Mouse (Mus musculus) cerebellum, adult 9-10 months (tissue): Measurements from ENCODE around the gene Muc4.
A peak's percentile ranks its signal among the peaks of the same experiment; 100 is the strongest.

ENCODE experiments used
- DNase-seq: peaks from one replicate; pipeline ENCODE4 v3.0.0; 2022

Gene Muc4

DNA sequence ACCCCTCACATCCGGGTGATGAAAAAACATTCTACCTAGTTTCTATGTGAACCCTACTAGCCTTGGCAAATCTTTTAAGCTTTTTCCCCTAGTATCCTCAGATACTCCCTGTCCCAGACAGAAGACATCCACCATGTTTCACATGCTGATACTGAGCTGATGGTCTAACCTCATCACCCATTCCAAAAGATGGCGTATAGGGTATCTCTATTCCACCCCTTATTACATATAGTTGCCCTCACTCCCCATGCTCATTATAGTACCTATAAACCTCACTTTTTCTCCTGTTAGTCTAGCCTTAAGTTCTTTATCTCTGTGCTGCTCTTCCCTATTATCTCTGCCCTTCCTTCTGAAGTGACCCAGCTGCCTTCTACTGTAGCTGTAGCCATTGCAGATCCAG, at the start of gene Muc4:
TSS of gene Muc4 (plus strand) at position 301 of the 400 bp plus-strand sequence.
- no peak for DNase-seq

DNA sequence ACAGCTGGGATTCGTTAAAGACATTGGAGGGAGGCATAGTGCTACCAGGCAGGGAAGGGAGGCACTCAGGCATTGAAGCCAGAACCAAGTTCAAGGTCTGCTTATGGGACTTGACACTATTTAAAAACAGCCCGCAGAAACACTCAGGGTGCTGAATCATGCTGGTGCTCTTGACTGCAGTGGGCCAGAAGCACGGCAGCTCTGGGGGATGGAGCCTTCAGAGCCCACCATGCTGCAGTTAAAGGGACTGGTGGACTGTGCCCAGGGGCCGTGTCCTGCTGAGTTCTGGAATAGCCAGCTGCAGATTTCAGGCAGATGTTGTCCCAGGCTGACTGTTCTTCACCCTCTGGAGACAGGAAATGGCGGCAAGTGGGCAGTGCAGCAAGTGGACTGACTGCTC, 49.7 kb upstream of the Muc4 start:
- no peak for DNase-seq

DNA sequence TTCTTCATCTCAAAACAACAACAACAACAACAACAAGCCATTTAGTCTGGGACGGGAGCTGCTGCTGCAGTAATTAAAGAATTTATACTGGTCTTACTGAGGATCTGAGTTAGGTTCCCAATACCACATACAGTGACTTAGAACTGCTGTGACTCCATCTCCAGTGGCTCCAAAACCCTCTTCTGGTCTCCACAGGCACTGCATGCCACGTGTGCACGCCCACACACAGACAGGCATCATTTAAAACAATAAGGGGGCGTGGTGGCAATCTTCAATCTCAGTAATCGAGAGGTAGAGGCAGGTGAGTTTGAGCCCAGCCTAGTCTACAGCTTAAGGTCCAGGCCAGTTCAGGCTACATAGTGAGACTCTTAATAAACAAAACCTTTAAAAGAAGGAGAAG, 48.5 kb upstream of the Muc4 start:
- no peak for DNase-seq

DNA sequence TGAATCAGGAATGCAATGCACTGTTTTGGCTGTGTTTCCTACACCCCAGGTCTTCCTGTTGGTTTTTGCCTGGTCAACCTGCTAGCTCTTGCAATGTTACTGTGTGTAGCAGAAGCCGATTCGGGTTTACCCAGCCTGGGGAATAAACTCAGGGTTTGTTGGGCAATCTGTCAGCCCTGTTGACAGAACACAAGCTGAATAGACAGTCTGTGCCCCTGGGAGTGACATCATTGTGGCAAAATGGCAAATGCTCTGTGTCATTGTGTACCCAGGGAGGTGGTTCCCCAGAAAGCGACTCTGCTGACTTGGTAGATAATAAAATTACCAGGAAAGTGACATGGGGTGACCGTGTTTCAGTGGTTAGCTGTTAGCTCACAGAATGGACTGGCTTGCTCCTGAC, 46.9 kb upstream of the Muc4 start:
- no peak for DNase-seq

DNA sequence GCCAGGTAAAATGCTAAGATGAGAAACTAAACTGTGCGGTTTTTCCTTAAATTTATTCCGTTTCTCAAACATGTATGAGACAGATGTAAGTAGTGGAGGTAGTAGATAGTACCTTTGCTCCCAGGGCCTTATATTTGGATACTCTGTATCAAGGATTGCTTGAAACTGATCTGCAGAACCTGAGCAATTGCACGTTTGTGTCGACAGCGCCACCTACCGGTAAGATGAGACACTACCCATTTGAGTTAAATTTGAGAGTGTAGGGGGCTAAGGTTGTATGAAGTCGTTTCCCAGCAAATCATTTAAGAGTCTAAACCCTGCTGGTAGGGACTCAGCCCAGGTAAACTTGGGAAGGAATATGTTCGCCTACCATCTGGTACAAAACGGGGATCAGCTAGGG, 46.2 kb upstream of the Muc4 start:
- peak; percentile 77 for DNase-seq

DNA sequence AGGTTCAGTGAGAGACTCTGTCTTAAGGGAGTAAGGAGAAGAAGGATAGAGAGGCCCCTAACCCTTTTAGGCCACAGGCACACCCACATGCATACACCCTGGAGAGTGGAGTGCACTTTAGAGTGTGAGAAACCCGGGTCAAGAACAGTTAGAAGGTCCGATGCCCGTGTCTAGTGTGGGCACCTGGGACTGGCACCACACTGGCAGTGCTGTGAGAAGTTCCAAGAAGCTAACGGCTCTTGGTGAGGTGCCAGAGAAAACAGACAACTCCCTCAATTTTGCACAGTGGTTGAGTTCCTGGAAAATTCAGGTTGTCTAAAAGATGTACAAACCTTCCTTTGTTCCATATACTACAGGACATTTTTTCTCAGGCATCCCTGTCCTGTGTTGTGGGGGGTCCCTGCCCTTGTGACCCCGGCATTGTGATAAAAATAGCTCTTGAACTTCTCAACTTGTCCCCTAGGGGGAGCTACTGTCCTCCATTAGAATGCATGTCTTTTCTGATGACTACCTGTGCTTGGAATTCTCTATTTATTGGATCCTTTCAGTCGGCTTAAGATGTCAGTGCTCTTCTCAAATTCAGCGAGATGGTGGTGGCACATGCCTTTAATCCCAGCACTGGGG, 38.7 kb upstream of the Muc4 start:
- DNase-seq, result no peak

DNA sequence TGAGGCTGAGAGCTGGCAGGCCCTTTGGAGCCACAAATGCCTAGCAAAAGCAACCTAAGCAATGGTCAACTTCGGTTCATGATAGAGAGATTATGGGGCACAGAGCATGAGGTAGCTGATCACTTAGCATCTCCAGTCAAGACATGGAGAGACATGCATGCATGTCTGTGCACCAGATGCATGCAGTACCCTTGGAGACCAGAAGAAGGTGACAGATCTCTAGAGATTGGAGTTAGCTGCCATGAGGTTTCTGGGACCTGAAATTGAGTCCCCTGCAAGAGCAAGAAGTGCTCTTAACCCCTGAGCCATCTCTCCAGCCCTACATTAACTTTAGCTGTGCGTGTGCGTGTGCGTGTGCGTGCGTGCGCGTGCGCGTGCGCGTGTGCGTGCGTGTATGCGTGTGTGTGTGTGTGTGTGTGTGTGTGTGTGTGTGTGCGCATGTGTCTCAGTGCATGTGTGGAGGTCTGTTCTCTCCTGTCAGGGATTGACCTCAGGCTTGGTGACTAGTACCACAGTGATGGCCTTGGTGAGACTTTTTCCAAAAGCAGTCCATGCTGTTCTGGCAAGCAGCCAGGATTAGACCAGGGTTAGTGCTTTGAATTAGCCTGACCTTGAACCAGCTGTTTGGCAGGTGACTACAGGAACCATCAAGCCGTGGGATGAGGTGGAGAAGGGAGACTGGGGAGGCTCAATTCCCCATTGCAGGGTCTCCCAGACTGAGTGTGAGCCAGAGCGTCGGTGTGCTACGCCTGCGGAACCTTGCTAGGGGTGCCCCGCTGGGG, 37.8 kb upstream of the Muc4 start:
- DNase-seq, result no peak

DNA sequence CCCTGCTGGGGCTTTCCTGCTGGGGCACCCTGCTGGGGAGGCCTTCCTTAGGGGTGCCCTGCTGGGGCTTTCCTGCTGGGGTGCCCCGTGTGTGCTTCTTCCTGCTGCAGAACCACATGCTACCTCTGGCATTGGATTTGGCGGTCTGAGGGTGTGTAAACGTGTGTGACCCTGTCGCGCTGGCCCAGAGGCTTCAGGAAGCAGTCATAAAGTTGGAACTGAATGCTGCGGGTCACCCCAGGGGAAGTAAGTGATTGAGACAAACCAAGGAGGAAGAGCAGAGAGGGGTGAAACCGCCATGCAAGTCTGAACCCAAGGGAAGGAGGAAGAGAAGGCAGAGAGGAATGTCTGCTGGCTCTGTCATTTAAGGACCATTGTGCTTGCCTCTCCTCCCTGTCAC, 37.1 kb upstream of the Muc4 start:
- no peak for DNase-seq

DNA sequence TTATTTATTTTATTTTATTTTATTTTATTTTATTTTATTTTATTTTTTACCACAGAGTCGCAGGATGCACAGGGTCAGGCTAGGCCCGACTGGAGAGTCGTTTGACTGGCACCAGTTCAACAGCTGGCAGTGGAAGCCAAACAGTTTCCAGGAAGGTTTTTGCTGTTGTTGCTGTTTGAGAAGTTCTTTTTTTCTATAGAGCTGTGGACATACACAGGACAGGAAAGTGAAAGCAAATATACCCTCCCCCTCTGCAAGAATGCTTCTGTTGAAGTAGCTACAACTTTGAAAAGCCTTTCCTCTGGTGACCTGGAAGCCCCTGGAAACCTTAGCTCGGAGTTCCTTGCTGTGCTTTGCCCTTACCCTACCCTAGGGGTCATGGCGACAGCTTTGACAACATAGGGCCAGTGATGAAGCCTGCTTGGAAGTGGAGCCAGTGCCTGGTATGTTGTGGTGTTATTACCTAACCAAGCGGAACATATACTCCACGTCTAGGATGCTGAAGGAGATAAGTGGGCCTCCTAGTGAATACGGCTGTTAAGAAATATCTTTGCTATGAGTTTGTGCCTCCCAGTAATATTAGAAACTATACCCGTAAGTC, 32.3 kb upstream of the Muc4 start:
- DNase-seq, result no peak

DNA sequence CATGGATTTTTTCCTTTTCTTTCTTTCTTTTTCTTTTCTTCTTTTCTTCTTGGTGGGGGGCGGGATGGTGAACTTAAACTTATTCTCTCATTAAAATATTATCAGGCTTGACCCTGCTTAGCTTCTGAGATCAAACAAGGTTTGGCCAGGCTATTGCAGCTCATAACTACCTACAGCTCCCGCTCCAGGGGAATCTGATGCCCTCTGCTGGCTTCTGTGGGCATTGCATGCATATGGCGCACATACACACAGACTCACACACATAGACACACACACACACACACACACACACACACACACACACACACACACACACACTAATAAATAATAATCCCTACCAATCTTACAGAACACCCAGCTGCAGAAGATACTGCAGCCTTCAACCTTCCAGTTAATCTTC, 30.1 kb upstream of the Muc4 start:
- no peak for DNase-seq

DNA sequence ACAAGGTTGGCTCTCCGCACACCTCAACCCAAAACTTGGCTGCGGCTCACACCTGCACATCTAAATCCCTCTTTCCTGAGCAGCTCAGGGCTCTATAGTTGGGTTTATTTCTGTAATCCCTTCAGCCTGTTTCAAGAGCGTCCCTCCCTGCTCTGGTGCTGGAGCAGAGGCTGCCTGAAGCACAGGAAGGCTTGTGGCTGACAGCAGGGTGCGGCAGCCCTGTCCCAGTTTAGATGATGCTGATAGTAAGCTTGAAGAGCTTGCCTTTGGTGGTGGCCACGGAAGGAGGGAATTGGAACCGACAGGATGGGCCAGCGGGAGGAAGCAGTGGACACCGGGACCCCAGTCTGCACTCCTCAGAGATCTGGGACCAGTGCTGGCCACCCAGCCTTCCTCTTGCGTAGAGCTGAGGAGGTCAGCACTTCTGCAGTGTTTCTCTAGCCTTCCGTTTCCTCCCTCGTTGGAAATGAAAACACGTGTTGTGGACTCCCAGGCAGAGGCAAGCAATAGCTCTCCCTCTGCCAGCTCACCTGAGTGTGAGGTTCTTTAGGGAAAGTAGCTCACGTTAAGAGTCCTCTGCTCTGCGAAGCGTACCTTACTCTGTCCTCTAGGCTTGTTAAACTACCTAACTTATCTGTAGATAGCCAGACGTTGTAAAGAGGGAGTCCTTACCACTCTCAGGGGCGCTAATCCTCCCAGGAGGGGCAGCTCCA, 28.4 kb upstream of the Muc4 start:
- no peak for DNase-seq

DNA sequence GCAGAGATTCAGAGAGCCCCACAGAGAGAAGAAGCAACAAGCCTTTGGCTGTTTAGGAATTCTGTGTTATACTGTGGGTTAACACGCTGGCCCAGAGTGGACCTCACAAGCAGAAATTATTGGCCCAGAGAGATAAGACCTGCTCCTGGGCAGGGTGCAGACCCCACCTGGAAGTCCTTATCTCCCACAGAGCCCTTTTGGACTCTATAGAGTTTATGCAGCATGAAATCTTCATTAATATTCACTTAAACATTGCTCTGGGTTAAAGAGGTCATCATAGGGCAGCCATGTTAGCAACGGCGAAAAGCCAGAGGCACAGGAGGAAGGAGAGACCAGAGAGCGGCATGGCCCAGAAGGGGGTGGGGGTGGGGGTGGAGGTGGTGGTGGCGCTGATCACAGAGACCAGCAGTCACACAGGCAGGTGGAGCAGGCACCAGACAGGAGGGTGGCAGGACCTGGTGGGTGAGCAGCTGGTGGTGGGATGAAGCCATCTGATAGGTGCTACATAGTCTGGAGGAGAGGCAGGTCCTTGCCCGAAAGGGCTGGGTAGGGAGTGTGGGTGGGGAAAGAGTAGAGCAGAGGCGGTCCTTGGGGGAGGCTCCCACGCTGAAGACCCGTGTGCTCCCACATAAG, 27.7 kb upstream of the Muc4 start:
- DNase-seq, result no peak

DNA sequence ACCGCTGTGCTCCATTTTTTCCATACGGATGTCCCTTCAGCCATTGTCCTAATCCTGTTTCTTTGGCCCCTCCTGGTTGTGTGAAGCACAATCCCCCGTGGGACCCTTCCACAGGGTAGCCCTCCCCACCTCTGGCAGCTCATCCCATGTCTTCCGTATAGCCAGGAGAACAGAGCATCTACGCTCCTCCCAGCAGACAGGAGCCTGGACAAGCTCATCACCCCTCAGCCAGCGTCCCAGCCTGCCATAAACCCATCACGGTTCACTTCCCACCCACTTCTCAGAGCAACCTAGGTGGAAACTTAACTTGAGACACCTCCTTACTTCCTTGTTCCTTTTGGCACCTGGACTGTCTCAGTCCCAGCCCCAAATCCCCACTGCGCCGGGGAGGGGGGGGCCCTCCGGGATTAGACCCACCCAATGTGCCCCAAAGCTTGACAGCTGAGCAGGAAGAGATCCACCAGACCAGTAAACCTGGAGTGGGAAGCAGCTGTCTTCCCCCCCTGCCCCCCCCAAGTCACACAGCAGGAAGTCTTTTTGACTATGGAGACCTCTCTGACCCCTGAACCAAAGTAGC, 27.1 kb upstream of the Muc4 start:
- no peak for DNase-seq

DNA sequence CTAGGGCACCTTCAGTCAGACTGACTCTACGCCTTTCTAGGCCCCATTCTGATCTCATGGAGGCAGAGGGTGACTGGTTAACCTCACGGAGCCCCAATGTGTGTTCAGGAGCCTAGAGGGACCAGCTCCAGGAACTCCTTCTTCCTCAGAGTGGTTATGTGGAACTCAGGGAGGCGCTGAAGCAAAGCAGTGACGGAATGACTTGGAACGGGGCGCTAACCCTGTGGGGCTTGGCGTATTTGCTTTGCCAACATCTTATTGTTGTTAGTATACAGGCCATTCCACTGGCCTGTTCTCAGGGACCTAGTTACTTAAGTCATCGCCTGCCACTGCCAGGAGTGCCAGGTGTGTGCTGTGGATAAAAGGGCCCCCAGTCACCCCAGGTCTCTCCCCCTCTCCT, 26.6 kb upstream of the Muc4 start:
- no peak for DNase-seq

DNA sequence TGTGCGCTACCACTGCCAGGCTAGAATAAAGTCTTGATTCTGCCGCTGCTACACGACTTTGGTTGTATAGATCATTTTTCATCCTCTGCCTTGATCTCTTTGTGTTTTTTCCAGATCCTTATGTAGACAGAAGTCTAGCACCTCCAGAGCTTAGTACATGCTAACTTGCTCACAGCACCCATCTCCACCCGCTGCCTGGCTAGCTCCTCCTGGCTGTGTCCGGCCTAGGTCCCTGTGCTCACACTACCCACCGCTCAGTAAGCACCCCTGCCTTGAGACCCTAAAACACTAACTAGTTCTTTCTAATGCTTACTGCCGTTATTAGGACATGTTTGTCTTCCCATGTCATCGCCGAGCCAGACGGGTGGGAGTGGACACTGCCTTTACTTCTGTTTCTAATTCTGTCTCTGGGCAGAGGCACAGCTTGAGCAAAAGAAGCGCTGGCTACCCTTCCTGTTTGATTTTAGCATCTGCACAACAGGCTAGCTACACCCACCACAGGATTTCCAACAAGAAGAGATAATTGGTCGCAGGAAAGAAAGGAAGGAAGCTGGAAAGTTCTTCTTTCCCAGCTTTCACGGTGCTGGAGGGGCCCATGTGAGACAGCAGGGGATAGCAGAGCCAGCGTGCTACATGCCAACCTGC, 25.1 kb upstream of the Muc4 start:
- no peak for DNase-seq

DNA sequence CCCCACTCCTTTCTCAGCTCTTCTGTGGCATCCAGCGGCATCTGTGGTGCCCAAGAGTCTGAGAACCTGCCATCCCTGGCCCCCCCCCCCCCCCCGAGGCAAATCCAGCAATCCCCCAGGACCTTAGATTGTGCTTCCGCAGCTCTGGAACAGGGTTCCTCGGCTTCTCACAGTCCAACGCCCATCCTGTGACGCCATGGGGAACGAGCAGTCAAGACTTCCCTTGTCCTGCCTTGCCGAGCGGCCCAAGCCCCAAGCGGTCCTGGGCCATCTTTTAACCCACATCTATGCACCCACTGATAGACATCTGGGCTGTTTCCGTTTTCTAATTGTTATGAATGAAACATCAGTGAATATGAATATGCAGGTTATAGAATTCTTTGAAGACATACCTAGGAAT, 23.5 kb upstream of the Muc4 start:
- DNase-seq, result no peak

DNA sequence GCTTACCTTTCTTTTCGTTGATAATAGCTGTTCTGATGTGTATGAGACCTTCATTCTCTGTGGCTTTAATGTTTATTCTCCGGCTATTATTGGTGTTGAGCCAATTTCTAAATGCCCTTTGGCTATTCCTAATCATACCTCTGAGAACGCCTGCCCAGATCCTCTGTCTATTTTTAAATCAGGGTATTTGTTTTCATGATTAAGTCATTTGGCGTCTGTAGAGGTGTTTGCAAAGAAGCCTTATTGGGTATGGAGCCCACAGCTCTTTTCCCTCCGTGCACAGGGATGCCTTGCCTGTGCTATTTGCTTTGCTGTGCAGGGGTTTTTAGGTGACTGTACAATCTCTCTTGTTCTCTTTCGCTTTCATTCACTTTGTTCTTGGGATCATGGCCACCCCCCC, 22.1 kb upstream of the Muc4 start:
- no peak for DNase-seq

DNA sequence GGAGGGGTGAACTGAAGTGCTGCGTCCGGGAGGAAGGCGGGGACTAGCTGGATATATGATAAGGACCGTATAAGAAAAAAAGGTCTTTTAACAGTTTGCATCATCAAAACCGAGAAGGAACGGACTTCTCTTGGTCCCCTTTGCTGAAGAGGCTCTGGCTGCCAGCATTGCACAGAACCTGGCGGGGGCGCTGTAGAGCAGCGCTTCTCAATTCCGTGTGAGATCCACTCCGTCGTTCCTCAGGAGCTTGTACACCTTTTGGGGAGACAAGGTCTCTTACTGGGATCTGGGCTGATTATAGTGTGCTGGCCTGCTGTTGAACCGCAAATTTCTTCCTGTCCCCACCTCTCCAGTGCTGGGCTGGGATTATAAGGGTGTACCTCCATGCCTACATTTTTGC, 20.3 kb upstream of the Muc4 start:
- no peak for DNase-seq

DNA sequence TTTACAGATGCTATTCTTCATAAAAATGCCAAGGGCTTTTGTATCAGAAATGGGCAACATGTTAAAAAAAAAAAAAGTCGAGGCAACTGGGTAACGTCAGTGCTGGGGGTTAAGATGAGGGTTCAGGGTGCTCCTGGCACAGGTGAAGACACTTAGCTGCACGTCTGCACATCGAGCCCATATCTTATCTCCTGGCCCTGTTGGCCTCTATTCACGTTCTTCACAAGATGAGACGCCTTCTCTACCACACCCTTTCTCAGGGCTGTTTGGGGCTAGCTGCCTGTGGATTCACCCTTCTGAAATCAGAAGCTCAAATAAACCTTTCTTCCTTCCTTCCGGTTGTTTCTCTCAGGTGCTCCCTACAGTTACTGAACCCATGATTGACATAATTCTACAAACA, 12.5 kb upstream of the Muc4 start:
- no peak for DNase-seq

DNA sequence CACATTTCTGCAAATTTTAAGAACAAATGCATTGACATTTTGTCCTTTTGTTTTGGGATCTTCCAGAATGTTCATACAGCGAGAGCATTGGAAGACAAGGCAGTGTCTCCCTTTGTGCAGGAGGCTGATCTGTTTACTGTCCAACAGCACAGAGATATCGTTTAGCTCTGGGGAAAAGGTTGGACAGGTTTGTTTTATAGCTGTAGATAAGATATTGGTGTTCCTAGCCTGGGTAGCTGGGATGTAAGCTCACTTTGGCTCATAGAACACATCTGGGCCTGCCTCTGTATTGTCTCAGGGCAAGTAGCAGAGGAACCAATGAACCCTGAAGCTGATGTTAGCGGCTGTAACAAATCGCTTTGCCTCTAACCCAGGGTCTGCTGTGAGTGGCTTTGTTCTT, 11.9 kb upstream of the Muc4 start:
- DNase-seq, result no peak

DNA sequence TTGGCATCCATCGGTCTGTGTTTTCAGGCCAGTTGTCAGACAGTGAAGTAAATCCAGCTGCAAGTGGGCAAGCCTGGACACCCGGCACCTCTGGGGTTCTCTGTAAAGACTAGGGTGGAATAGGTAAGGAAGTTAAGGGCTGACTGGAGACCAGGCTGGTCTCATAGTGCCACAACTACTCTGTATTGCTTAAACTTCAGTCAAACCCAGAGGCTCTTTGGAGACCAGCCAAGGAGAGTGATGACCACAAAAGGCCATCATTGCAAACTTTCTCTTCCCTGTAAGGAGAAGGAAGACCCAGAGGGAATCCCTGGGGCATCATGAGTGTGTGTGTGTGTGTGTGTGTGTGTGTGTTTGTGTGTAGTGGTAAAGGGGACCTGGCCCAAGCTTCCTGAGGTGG, 11.4 kb upstream of the Muc4 start:
- no peak for DNase-seq

DNA sequence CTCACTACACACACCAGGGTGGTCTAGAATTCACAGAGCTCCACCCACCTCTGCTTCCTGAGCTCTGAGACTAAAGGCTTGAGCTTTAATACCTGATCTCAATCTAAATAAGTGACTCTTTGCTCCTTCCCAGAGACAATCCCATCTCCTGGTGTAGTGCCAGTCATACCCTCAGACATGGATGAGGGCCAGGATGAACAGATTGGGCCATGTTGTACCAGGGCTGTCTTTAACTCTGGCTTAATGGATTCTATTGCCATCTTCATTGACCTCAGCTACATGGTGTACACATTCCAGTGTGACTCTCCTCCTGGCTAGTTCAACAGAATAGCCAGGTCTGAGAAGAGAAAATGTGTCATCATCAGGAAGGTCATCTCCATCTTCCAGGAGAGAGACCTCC, 9.2 kb upstream of the Muc4 start:
- DNase-seq, result peak; percentile 70

DNA sequence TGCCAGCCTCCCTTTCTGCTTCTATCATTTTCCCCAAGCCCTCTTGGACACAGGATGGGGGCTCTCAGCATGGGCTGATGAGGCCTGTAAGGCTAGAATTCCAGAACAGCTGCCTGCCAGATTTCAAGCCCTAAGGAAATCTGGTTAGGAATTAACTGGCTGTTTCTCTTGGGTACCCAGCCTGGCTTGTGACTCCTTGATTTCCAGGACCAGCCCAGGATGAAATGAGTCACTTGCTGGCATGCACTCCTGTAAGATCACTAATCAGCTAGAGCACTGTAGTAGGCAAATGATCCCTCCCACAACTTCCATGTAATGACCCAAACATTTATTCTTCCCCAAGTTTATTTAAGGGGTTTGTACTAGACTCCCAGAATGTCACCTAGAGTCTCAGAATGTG, 7.4 kb upstream of the Muc4 start:
- no peak for DNase-seq
